Mouse (Mus musculus): Measurements from ENCODE around the gene Smco1.

Gene Smco1

GRCm38 (mm10) chr16:32312386-32312785 lies 41.1 kb downstream of the Smco1 start:
- no peak for DNase-seq (ENCODE audit: low spot score)

DNA sequence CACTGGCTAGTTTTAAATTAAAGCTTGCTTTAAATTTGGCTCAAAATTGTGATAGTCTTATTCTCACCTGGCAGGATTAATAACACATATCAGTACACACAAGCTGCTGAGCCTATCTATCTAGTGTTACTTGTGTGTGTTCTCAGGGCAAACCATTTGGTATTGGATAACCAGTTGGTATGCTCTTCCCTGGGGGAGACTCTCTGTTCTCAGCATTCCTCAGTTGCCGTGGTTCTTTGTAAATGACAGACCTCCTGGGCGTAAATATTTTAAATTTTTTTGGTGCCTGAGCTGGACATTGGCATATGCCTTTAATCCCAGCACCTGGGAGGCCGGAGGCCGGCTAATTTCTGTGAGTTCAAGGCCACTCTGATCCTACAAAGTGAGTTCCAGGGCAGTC lies 41.6 kb downstream of the Smco1 start:
- DNase-seq (ENCODE audit: low spot score) = no peak

GRCm38 (mm10) chr16:32316601-32317000 lies 45.3 kb downstream of the Smco1 start:
- DNase-seq (ENCODE audit: low spot score) = no peak

DNA sequence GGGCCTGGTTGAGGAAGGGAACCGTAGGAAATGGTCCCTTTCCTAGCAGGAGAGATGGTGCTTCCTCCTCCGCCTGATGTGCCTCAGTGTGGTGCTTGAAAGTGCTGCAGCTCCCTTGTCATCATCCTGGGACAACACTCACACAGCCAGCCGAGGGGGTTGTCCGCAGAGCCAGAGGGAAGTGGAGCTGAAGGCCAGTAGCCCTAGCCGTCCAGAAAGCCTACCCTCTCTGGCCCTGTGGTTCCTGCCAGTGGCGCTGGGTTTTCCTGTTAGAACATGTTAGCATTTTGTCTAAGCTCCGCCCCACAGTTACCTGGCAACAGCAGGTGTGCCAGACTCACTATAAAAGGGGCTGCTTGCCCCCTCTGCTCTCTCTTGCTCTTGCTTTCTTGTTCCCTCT lies 52.7 kb downstream of the Smco1 start:
- no peak for DNase-seq (ENCODE audit: low spot score)

Measured in ovary, postnatal 10 days (tissue).